Comparison of ENCODE assay signal across 27 mouse cellular contexts in genomic region chr12:100220012-100220411, GRCm38 (mm10). TPM values are rescaled to one million over a fixed set of nuclear protein-coding genes. Genes with fewer than 3 reads are reported as not detected.
A peak's percentile ranks its signal among the peaks of the same experiment; 100 is the strongest.
DNase-seq lines count a peak whose midpoint lies in the region; ATAC-seq and TF ChIP-seq lines count a peak whose summit lies in the region.
"Had no signal": no experiment of that assay in that cellular context is flagged by ENCODE, and none has a peak within 500 bp of the region (broad histone marks: within the 10 kb centered on the region; RNA-seq: fewer than 3 reads in every experiment).

No protein-coding gene starts in this region.

- no peak overlapping the region for H3K4me3 ChIP-seq in embryonic facial prominence, embryonic 14.5 days (ENCODE audit: low read depth, low read length)
- no peak overlapping the region for H3K4me3 ChIP-seq in embryonic facial prominence, embryonic 10.5 days
- no peak overlapping the region for H3K4me3 ChIP-seq in ES-Bruce4 (ENCODE audit: low read depth, low read length)
- no peak overlapping the region for H3K4me3 ChIP-seq in stomach, postnatal 0 days (ENCODE audit: low read depth, low read length)
- no peak overlapping the region for H3K4me3 ChIP-seq in forebrain, postnatal 0 days (ENCODE audit: low read depth, low read length)
- H3K4me3 ChIP-seq: embryonic facial prominence, embryonic 12.5 days; erythroblast, embryonic 14.5 days; forebrain, embryonic 12.5 days; heart, embryonic 10.5 days; kidney, embryonic 15.5 days; left cerebral cortex, adult 2 months; lung, embryonic 15.5 days; midbrain, embryonic 12.5 days; neural tube, embryonic 15.5 days had no signal

- H3K9ac ChIP-seq in embryonic facial prominence, embryonic 14.5 days (ENCODE audit: low read depth, low read length): no peak overlapping the region
- H3K9ac ChIP-seq in ES-Bruce4 (ENCODE audit: low read depth, poor library complexity, severe bottlenecking): no peak overlapping the region
- H3K9ac ChIP-seq in stomach, postnatal 0 days (ENCODE audit: low read length): no peak overlapping the region
- H3K9ac ChIP-seq in forebrain, postnatal 0 days: no peak overlapping the region
- H3K9ac ChIP-seq: embryonic facial prominence, embryonic 12.5 days; forebrain, embryonic 12.5 days; kidney, embryonic 15.5 days; liver, embryonic 14.5 days; lung, embryonic 15.5 days; midbrain, embryonic 12.5 days; neural tube, embryonic 15.5 days had no signal

- H3K27ac ChIP-seq in embryonic facial prominence, embryonic 14.5 days (replicated peaks; ENCODE audit: low read depth, low read length): no peak overlapping the region
- H3K27ac ChIP-seq in embryonic facial prominence, embryonic 10.5 days (replicated peaks): no peak overlapping the region
- H3K27ac ChIP-seq in ES-Bruce4 (ENCODE audit: insufficient read depth, low read length): peak overlapping the region; percentile 43; the same call in 1 of the 2 replicates
- no peak overlapping the region for H3K27ac ChIP-seq in stomach, postnatal 0 days (replicated peaks)
- H3K27ac ChIP-seq in forebrain, postnatal 0 days (ENCODE audit: low read depth, low read length): no peak overlapping the region
- H3K27ac ChIP-seq: embryonic facial prominence, embryonic 12.5 days; forebrain, embryonic 12.5 days; heart, embryonic 10.5 days; hindbrain, postnatal 0 days; kidney, embryonic 15.5 days; liver, embryonic 14.5 days; lung, embryonic 15.5 days; macrophage; midbrain, embryonic 12.5 days; neural tube, embryonic 15.5 days had no signal

- peaks cover 6% of the 10 kb centered on the region; the same call in 1 of the 2 replicates for H3K9me3 ChIP-seq in embryonic facial prominence, embryonic 14.5 days (ENCODE audit: control insufficient read depth, low read length)
- no peaks in the 10 kb centered on the region for H3K9me3 ChIP-seq in embryonic facial prominence, embryonic 10.5 days
- no peaks in the 10 kb centered on the region for H3K9me3 ChIP-seq in ES-Bruce4 (replicated peaks; ENCODE audit: control insufficient read depth, insufficient read depth, low read length, poor library complexity, severe bottlenecking)
- H3K9me3 ChIP-seq in stomach, postnatal 0 days (ENCODE audit: control insufficient read depth, low read length): no peaks in the 10 kb centered on the region
- H3K9me3 ChIP-seq in forebrain, postnatal 0 days (ENCODE audit: low read length): no peaks in the 10 kb centered on the region
- H3K9me3 ChIP-seq: embryonic facial prominence, embryonic 12.5 days; forebrain, embryonic 12.5 days; heart, embryonic 10.5 days; kidney, embryonic 15.5 days; lung, embryonic 15.5 days; midbrain, embryonic 12.5 days; neural tube, embryonic 15.5 days had no signal

- ATAC-seq in embryonic facial prominence, embryonic 14.5 days (ENCODE audit: low read depth): no peak; the same call in none of the 2 replicates
- peak; percentile 68; the same call in 1 of the 2 replicates for ATAC-seq in stomach, postnatal 0 days (ENCODE audit: low FRiP score, low TSS enrichment)
- no peak for ATAC-seq in forebrain, postnatal 0 days
- ATAC-seq: CD4-positive, CD25-positive, alpha-beta regulatory T cell, adult 4 months; hindbrain, postnatal 0 days had no signal

- TF ChIP-seq POLR2A in ES-Bruce4 (IDR thresholded peaks at IDR 0.05; ENCODE audit: insufficient read depth, low read length): no peak

- H3K4me2 ChIP-seq in embryonic facial prominence, embryonic 14.5 days (ENCODE audit: low read depth, low read length): no peak overlapping the region
- H3K4me2 ChIP-seq in stomach, postnatal 0 days (replicated peaks; ENCODE audit: low read depth): no peak overlapping the region
- no peak overlapping the region for H3K4me2 ChIP-seq in forebrain, postnatal 0 days (ENCODE audit: low read depth)
- H3K4me2 ChIP-seq: embryonic facial prominence, embryonic 12.5 days; forebrain, embryonic 12.5 days; kidney, embryonic 15.5 days; lung, embryonic 15.5 days; midbrain, embryonic 12.5 days; neural tube, embryonic 15.5 days had no signal

- 81% methylated on average over 4 of the region's 4 CpGs for WGBS in embryonic facial prominence, embryonic 14.5 days
- 84% methylated on average over 4 of the region's 4 CpGs for WGBS in embryonic facial prominence, embryonic 10.5 days
- whole genome bisulfite sequencing in stomach, postnatal 0 days: 44% methylated on average over 4 of the region's 4 CpGs
- WGBS in forebrain, postnatal 0 days: 81% methylated on average over 4 of the region's 4 CpGs

- H3K27me3 ChIP-seq in embryonic facial prominence, embryonic 14.5 days (replicated peaks; ENCODE audit: control insufficient read depth, insufficient read depth, low read length): no peaks in the 10 kb centered on the region
- no peaks in the 10 kb centered on the region for H3K27me3 ChIP-seq in embryonic facial prominence, embryonic 10.5 days (replicated peaks; ENCODE audit: low read depth, poor library complexity, severe bottlenecking)
- H3K27me3 ChIP-seq in ES-Bruce4 (ENCODE audit: control insufficient read depth, insufficient read depth, low read length, poor library complexity, severe bottlenecking): no peaks in the 10 kb centered on the region
- H3K27me3 ChIP-seq in stomach, postnatal 0 days (ENCODE audit: control insufficient read depth, insufficient read depth, low read length): no peaks in the 10 kb centered on the region
- no peaks in the 10 kb centered on the region for H3K27me3 ChIP-seq in forebrain, postnatal 0 days (ENCODE audit: insufficient read depth, low read length)
- H3K27me3 ChIP-seq: embryonic facial prominence, embryonic 12.5 days; forebrain, embryonic 12.5 days; kidney, embryonic 15.5 days; lung, embryonic 15.5 days; midbrain, embryonic 12.5 days; neural tube, embryonic 15.5 days had no signal

- peaks cover 6% of the 10 kb centered on the region; the same call in 1 of the 2 replicates for H3K4me1 ChIP-seq in embryonic facial prominence, embryonic 14.5 days (ENCODE audit: control insufficient read depth, insufficient read depth, low read length)
- H3K4me1 ChIP-seq in embryonic facial prominence, embryonic 10.5 days: peaks cover 23% of the 10 kb centered on the region
- peaks cover 3% of the 10 kb centered on the region for H3K4me1 ChIP-seq in ES-Bruce4 (ENCODE audit: control insufficient read depth, insufficient read depth, low read length)
- 0 out of 2 replicates have a peak, but pooled peaks cover 2% of the 10 kb centered on the region for H3K4me1 ChIP-seq in stomach, postnatal 0 days (replicated peaks; ENCODE audit: control insufficient read depth, insufficient read depth)
- H3K4me1 ChIP-seq in forebrain, postnatal 0 days (ENCODE audit: insufficient read depth): peaks cover 30% of the 10 kb centered on the region

- DNase-seq in embryonic facial prominence, embryonic 14.5 days (ENCODE audit: low spot score): peak; percentile 46
- no peak for DNase-seq in embryonic facial prominence, embryonic 10.5 days (ENCODE audit: low spot score)
- peak; percentile 56 for DNase-seq in brain, adult 2 months (ENCODE audit: low read depth, low spot score)
- no peak for DNase-seq in stomach, postnatal 0 days (ENCODE audit: low spot score)
- no peak for DNase-seq in layer of hippocampus, adult 8-10 months (ENCODE audit: low spot score in 2 of 2)
- DNase-seq in forebrain, postnatal 0 days: no peak
- DNase-seq: adrenal gland, postnatal 25 days; cerebellum, adult 11 months; cerebellum, postnatal 10 days; kidney, adult 11 months; kidney, postnatal 4 days; layer of hippocampus, adult 9-11 months; thymus, postnatal 25 days had no signal

- TF ChIP-seq CTCF in ES-Bruce4 (IDR thresholded peaks at IDR 0.05; ENCODE audit: low read depth, low read length): no peak
- no peak for TF ChIP-seq CTCF in stomach, postnatal 0 days (IDR thresholded peaks at IDR 0.05; ENCODE audit: low read depth)
- no peak for TF ChIP-seq CTCF in forebrain, postnatal 0 days (IDR thresholded peaks at IDR 0.05; ENCODE audit: low read depth)

- no peak for TF ChIP-seq EP300 in ES-Bruce4 (IDR thresholded peaks at IDR 0.05; ENCODE audit: insufficient read depth, low read depth, low read length)
- peak; percentile 48 for TF ChIP-seq EP300 in stomach, postnatal 0 days (optimal IDR thresholded peaks at IDR 0.05)

- H3K36me3 ChIP-seq in embryonic facial prominence, embryonic 14.5 days (ENCODE audit: control insufficient read depth, insufficient read depth, low read length): no peaks in the 10 kb centered on the region
- no peaks in the 10 kb centered on the region for H3K36me3 ChIP-seq in embryonic facial prominence, embryonic 10.5 days (replicated peaks)
- no peaks in the 10 kb centered on the region for H3K36me3 ChIP-seq in ES-Bruce4 (ENCODE audit: control insufficient read depth, insufficient read depth, low read length, poor library complexity, severe bottlenecking)
- H3K36me3 ChIP-seq in stomach, postnatal 0 days (ENCODE audit: control insufficient read depth, insufficient read depth, low read length): no peaks in the 10 kb centered on the region
- no peaks in the 10 kb centered on the region for H3K36me3 ChIP-seq in forebrain, postnatal 0 days (ENCODE audit: insufficient read depth)
- H3K36me3 ChIP-seq: embryonic facial prominence, embryonic 12.5 days; forebrain, embryonic 12.5 days; heart, embryonic 10.5 days; kidney, embryonic 15.5 days; lung, embryonic 15.5 days; midbrain, embryonic 12.5 days; neural tube, embryonic 15.5 days had no signal

RNA-seq across cellular contexts. Expression of gene Calm1, which starts 20.8 kb away (rescaled TPM):
- polyA plus RNA-seq in embryonic facial prominence, embryonic 14.5 days (2014; fragmentation: Nextera tagmentation; extraction: Ambion mirVana): 1,378 and 1,440 TPM in 2 replicates
- polyA plus RNA-seq in embryonic facial prominence, embryonic 10.5 days (2016; fragmentation: Nextera tagmentation; extraction: Ambion mirVana): 1,151 and 1,166 TPM in 2 replicates
- polyA plus RNA-seq in ES-Bruce4 (2011; ENCODE audit: insufficient read depth, insufficient read length, low read depth, missing spikeins): 280 and 286 TPM in 2 replicates
- polyA plus RNA-seq in stomach, postnatal 0 days (2015; fragmentation: Nextera tagmentation; extraction: Ambion mirVana): 1,956 and 2,116 TPM in 2 replicates
- total RNA-seq in layer of hippocampus, adult 8-10 months (2022): 1,000 to 10,000 TPM; 1,770 to 1,934 (median 1,827) TPM
- total RNA-seq in forebrain, postnatal 0 days (2014; rRNA removed): 1,041 and 1,060 TPM in 2 replicates
- polyA plus RNA-seq in forebrain, postnatal 0 days (2015; fragmentation: Nextera tagmentation; extraction: Ambion mirVana): 4,009 and 4,204 TPM in 2 replicates

Comparison
In these comparisons a context has a peak if more than half of its experiments do, and no peak if none do; other contexts are left out.
1. DNase-seq: peak in embryonic facial prominence, embryonic 14.5 days (single experiment) and brain, adult 2 months (single experiment); none in embryonic facial prominence, embryonic 10.5 days (single experiment), stomach, postnatal 0 days (single experiment), layer of hippocampus, adult 8-10 months (0 of 2) and forebrain, postnatal 0 days (single experiment).